Mouse (Mus musculus) neural tube, embryonic 10.5 days (tissue): ENCODE data around the gene Oprd1.

ENCODE experiments used
- DNase-seq: peaks from one replicate; pipeline ENCODE4 v3.0.0-alpha.2; 2017; ENCODE audit warnings: low spot score; ENCODE audit errors: extremely low spot score

The Oprd1 gene

GRCm38 (mm10) chr4:132144080-132144841 is at the start of gene Oprd1:
Gene Oprd1 (minus strand): TSS chr4:132144486.
- peak; percentile 54 for DNase-seq

GRCm38 (mm10) chr4:132187826-132188401 is 43.6 kb upstream of the Oprd1 start:
- DNase-seq: no peak

GRCm38 (mm10) chr4:132183162-132183561 is 38.9 kb upstream of the Oprd1 start:
- no peak for DNase-seq

- no peak for DNase-seq
Measured at GRCm38 (mm10) chr4:132181721-132182658, 37.7 kb upstream of the Oprd1 start.

GRCm38 (mm10) chr4:132180710-132181109 is 36.4 kb upstream of the Oprd1 start:
- peak; percentile 40 for DNase-seq

- peak; percentile 75 for DNase-seq
Measured at GRCm38 (mm10) chr4:132178630-132179059, 34.4 kb upstream of the Oprd1 start.

- DNase-seq: no peak
Measured at GRCm38 (mm10) chr4:132176474-132176873, 32.2 kb upstream of the Oprd1 start.

- no peak for DNase-seq
Measured at GRCm38 (mm10) chr4:132170891-132171290, 26.6 kb upstream of the Oprd1 start.

- no peak for DNase-seq
Measured at GRCm38 (mm10) chr4:132169761-132170160, 25.5 kb upstream of the Oprd1 start.

- DNase-seq: no peak
Measured at GRCm38 (mm10) chr4:132169271-132169670, 25.0 kb upstream of the Oprd1 start.

GRCm38 (mm10) chr4:132167436-132167835 is 23.1 kb upstream of the Oprd1 start:
- DNase-seq: no peak

GRCm38 (mm10) chr4:132166350-132167290 is 22.3 kb upstream of the Oprd1 start:
- no peak for DNase-seq

GRCm38 (mm10) chr4:132165691-132166090 is 21.4 kb upstream of the Oprd1 start:
- no peak for DNase-seq

GRCm38 (mm10) chr4:132156941-132157622 is 12.8 kb upstream of the Oprd1 start:
- DNase-seq: no peak

- no peak for DNase-seq
Measured at GRCm38 (mm10) chr4:132154877-132155670, 10.8 kb upstream of the Oprd1 start.

- DNase-seq: no peak
Measured at GRCm38 (mm10) chr4:132151673-132152072, 7.4 kb upstream of the Oprd1 start.

- DNase-seq: no peak
Measured at GRCm38 (mm10) chr4:132146201-132146600, 1.9 kb upstream of the Oprd1 start.

GRCm38 (mm10) chr4:132145092-132145491 is 806 bp upstream of the Oprd1 start:
- no peak for DNase-seq

GRCm38 (mm10) chr4:132138640-132139039 is 5.6 kb downstream of the Oprd1 start:
- no peak for DNase-seq
